Mouse (Mus musculus): ENCODE data around the gene Ltbp2.

Ltbp2 gene

GRCm38 (mm10) chr12:84759063-84759462 lies 117.3 kb downstream of the Ltbp2 start:
- peak; percentile 42 for DNase-seq (ENCODE audit: low spot score)

GRCm38 (mm10) chr12:84756016-84756415 lies 120.3 kb downstream of the Ltbp2 start:
- no peak for DNase-seq (ENCODE audit: low spot score)

- DNase-seq (ENCODE audit: low spot score), result peak; percentile 68
Observed at GRCm38 (mm10) chr12:84755008-84755695, 121.2 kb downstream of the Ltbp2 start.

GRCm38 (mm10) chr12:84752131-84752977 lies 124.0 kb downstream of the Ltbp2 start:
- no peak for DNase-seq (ENCODE audit: low spot score)

GRCm38 (mm10) chr12:84750661-84751060 lies 125.7 kb downstream of the Ltbp2 start:
- no peak for DNase-seq (ENCODE audit: low spot score)

GRCm38 (mm10) chr12:84748134-84748533 lies 128.2 kb downstream of the Ltbp2 start:
- no peak for DNase-seq (ENCODE audit: low spot score)

GRCm38 (mm10) chr12:84745700-84746099 lies 130.6 kb downstream of the Ltbp2 start:
- no peak for DNase-seq (ENCODE audit: low spot score)

GRCm38 (mm10) chr12:84743496-84743895 lies 132.8 kb downstream of the Ltbp2 start:
- DNase-seq (ENCODE audit: low spot score), result no peak

- DNase-seq (ENCODE audit: low spot score), result no peak
Observed at GRCm38 (mm10) chr12:84733366-84733765, 143.0 kb downstream of the Ltbp2 start.
